Mouse (Mus musculus): ENCODE results near the gene Ano9.
A peak's percentile ranks its signal among the peaks of the same experiment; 100 is the strongest.

Gene Ano9

GRCm38 (mm10) chr7:141099911-141100691 is 17.5 kb downstream of the Ano9 start, which contains the start of gene Sigirr:
Sigirr (minus strand) TSS chr7:141100572.
- peak; percentile 43 for DNase-seq

GRCm38 (mm10) chr7:141097177-141097576 is 20.4 kb downstream of the Ano9 start:
- no peak for DNase-seq

DNA sequence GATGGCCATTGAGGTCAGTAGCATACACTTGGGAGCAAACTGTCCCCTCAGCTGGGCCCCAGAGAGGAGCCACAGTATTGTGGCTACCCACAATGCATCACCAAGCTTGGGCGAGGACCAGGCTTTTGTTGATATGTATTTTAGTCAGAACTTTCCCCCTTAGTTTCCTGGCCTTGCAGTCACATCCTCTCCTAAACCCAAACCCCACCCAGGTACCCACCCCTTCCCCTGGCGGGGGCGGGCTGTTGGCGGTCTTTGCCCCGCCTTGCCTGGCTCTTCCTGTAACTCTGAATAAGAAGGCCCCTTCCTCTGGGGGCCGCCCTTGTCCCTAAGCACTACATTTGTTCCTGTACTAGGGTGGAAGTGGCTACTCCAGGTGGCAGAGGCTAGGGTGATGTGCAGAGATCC is 21.0 kb downstream of the Ano9 start:
- no peak for DNase-seq

DNA sequence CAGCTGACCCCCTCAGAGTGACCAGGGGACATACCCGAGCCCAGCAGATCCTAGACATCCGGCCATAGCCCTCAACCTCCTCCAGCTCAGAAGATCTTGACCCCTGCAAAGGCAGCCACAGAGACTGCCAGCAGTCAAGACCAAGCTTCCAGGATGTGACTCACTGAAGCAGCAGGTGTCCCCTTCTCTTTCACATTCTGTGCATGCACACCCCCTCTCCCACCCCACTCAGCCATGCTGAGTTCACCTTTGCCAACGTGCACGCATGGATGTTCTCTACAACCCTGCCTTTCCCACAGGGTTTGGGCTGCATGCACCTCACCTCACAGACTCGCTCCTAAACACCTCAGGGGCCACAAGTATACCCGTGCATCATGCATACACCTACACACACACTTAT is 21.6 kb downstream of the Ano9 start:
- DNase-seq: no peak

DNA sequence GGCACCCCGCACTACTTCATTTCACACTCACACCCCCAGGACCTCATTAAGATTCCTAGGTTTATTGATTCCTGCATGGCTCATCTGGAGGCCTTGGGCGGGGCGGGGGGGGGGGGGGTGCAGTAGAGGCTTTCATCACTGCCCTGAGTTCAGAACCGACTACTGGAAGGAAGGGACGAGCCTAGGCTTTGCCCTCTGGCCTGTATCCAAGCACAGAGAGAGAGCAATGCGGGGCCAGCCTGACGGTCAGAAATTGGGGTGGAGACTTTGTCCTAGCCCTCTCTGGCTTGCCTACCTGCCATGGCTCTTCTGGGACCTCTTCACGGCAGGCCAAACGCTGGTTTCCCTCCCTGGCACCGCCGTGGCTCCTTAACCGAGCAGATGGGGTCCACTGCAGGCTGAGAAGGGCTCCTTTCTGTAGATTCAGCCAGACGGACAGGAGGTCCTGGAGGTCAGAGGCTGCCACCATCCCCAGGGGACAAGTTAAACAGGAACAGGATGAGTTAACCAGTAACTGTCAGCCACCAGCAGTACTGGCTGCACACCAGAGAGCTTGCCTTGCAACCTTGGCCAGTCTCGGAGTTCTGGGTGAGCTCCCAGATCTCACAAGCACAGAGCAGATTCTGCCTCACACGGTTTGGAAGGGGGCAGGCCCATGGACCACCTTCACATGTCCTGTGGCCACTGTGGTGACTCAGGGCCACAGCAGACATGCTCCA is 23.0 kb downstream of the Ano9 start:
- DNase-seq: no peak

DNA sequence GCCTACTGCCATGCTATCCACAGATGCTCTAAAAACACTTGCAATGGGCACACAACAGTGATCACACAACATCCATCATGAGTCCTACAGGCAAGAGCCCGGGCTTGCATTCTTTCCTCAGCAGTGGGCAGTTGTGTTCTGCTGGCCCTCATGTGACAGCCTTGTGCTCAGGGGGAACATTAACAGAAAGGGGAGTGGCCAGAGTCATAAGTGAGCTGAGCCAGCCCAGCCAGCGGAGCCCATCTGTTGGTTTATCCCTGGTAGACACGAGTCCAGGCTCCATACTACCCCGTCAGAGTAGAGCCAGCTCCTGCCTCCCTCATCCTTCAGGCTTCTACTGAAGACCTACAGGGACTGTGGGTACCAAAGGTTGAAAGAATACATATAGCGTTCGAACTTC is 23.7 kb downstream of the Ano9 start:
- DNase-seq: no peak

DNA sequence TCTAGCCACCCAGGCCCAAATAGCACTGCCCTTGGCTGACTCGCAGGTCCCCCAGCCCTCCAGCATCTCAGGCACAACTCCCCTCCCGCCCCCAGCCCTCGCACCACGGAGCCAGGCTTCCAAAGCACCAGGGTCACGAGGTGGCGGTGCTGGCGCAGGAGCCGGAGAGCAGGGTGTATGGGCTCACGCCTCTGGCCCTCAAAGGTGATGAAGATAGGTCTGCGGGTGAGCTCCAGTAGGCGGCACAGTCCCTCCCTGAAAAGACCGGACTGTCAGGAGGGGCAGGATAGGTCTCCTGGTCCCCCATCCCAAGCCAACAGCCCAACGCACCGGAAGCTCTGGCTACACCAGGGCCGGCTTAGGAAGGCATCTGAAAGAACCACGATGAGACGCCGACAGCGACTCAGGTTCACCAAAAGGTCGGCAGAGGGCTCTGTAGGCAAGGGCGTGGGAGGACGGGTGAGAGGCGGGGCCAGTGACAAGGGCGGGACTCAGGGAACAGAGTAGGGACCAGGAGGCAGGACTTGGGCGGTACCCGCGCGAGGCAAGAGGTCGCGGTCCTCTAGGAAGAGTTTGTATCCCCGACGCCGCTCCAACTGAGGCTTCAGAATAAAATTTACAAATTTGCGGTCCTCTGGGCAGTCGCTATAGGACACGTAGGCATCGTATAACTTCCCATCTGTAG is 25.4 kb downstream of the Ano9 start:
- DNase-seq: peak; percentile 51

- DNase-seq: no peak
Measured at GRCm38 (mm10) chr7:141090228-141090627, 27.4 kb downstream of the Ano9 start.

DNA sequence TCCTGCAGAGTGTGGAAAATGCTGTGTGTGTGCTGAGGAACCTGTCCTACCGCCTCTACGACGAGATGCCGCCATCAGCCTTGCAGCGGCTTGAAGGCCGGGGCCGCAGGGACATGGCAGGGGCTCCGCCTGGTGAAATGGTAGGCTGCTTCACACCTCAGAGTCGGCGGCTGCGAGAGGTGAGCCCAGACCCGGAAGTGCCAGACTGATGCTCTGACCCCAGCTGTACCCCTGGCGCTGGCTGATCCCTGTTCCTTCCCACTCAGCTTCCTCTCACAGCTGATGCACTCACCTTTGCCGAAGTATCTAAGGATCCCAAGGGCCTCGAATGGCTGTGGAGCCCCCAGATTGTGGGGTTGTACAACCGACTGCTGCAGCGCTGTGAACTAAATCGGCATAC is 29.1 kb downstream of the Ano9 start:
- DNase-seq: no peak

- no peak for DNase-seq
Measured at GRCm38 (mm10) chr7:141087894-141088293, 29.7 kb downstream of the Ano9 start.

- DNase-seq: no peak
Measured at GRCm38 (mm10) chr7:141079481-141080449, 37.8 kb downstream of the Ano9 start.

DNA sequence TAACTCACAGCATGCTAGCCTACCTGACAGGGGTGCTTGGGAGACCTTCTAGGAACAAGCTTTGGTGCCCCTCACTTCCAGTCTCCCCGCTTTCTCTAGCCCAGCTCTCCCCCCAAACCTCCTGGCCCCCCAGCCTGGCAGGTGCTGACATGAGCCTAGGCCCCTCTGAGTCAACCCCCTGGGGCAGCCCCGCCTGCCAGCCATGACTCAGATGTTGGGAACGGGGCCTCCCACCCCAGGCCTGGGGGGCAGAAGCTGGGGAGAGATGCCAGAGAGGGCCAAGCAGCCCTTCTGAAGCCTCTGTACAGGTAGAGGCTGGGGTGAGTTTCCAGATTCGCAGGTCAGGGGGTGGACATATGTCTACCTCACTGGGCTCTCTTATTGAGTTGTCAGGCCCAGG is 38.7 kb downstream of the Ano9 start:
- no peak for DNase-seq

- DNase-seq: no peak
Measured at GRCm38 (mm10) chr7:141077841-141078240, 39.8 kb downstream of the Ano9 start, which contains the start of gene Pkp3. Pkp3 (plus strand) TSS chr7:141078218.

- DNase-seq: peak; percentile 30
Measured at GRCm38 (mm10) chr7:141073782-141074181, 43.8 kb downstream of the Ano9 start.

- peak; percentile 35 for DNase-seq
Measured at GRCm38 (mm10) chr7:141072017-141072745, 45.4 kb downstream of the Ano9 start.

DNA sequence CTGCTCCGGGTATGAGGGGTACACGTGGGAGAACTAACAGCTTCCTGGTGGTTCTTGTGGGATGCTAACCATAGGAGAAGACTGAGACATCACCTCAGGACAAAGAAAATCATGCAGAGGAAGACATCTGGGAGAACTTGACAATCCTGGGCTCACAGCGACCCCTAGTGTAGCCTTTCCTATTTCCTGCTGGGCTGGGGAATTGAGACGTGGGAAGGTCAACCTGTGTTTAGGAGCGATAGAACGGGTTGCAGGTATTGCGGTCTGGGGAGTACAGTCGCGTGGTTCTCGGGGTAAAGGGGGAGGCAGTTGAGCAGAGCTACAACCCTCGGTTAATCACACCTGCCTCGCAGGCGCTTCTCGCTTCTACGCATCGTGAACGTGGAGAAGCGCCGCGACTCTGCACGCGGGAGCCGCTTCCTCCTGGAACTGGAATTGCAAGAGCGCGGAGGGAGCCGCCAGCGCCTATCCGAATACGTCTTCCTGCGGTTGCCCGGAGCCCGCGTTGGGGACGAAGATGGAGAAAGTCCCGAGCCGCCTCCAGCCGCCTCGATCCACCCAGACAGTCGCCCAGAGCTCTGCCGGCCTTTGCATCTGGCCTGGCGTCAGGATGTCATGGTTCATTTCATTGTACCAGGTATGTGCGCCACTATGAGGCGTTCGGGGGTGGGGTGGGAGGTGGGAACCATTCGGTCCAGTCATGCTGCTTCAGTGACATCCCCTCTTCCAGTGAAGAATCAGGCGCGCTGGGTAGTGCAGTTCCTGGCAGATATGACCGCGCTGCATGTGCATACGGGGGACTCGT is 47.3 kb downstream of the Ano9 start:
- DNase-seq: peak; percentile 81

DNA sequence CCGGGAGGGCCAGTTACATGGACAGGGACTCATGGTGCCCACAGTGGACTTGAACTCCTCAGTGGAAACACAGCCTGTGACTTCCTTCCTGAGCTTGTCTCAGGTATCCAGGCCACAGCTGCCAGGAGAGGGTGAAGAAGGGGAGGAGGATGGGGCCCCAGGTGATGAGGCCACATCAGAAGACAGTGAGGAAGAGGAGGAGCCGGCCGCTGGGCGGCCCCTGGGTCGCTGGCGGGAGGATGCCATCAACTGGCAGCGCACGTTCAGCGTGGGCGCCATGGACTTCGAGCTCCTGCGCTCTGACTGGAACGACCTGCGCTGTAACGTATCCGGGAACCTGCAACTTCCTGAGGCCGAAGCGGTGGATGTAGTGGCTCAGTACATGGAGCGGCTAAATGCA is 49.3 kb downstream of the Ano9 start:
- DNase-seq: no peak

DNA sequence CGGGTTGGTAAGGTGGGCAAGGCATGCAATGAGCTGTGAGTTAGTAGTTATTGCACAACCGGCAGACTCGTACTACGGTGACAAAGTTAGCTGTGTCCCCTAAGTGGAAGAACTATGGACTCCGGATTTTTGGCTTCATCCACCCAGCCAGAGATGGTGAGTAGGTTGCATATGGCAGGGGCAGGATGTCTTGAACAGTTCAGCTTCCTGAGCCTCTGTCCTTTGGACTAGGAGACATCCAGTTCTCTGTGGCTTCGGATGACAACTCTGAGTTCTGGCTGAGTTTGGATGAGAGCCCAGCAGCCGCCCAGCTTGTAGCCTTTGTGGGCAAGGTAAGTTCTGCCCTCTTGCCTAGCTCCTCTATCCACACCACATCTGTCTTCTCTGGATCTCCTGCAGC is 53.0 kb downstream of the Ano9 start:
- DNase-seq: no peak

DNA sequence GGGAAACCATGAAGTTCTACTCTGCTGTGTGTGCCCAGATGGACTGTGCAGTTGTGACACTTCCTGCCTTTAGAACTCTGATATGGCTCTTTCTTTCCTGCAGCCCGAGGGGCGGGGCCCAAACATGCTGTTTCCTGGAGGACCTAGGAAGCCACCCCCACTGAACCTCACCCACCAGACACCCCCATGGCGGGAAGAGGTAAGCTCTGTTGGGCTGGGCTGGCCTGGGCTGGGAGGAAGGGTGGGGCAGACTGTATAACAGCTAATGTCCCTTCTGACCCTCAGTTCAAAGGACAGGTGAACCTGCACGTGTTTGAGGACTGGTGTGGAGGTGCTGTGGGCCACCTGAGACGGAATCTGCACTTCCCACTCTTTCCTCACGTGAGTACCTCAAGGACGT is 53.4 kb downstream of the Ano9 start:
- DNase-seq: no peak

- DNase-seq: no peak
Measured at GRCm38 (mm10) chr7:141063353-141063752, 54.3 kb downstream of the Ano9 start.

DNA sequence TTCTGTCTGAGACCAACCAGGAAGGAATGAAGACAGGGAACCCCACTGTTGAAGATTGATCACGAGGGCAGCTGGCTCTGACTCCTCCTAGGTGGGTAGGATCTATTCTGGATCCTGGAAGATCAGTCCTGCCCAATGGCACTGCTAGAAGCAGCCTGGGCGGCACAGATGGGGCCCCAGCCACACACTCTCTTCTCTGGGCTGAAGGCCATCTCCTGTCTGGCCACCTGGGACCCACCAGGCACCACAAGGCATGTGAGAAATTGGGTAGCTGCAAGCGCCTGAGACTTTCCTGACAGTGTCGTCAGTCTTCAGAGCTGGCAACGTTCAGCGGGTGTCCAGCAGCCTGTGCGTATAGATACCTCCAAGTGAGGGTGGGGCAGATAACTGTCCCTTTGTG is 55.1 kb downstream of the Ano9 start:
- no peak for DNase-seq

Measured in right cerebral cortex, adult 18-20 months (tissue).